Comparison of ENCODE assay signal across 9 mouse cellular contexts in genomic region chr7:98729661-98730271, GRCm38 (mm10). TPM values are rescaled to one million over a fixed set of nuclear protein-coding genes. Genes with fewer than 3 reads are reported as not detected.
DNase-seq lines count a peak whose midpoint lies in the region; ATAC-seq lines count a peak whose summit lies in the region.
"Had no signal": no experiment of that assay in that cellular context is flagged by ENCODE, and none has a peak within 500 bp of the region (broad histone marks: within the 10 kb centered on the region; RNA-seq: fewer than 3 reads in every experiment).

No protein-coding gene starts in this region.

- no peaks in the 10 kb centered on the region for H3K36me3 ChIP-seq in heart, embryonic 11.5 days (ENCODE audit: control insufficient read depth, insufficient read depth, low read length)
- no peaks in the 10 kb centered on the region for H3K36me3 ChIP-seq in forebrain, embryonic 15.5 days
- no peaks in the 10 kb centered on the region for H3K36me3 ChIP-seq in limb, embryonic 13.5 days

- peak overlapping the region; percentile 27 for H3K4me3 ChIP-seq in heart, embryonic 11.5 days (ENCODE audit: low read depth, low read length)
- peak overlapping the region; percentile 10 for H3K4me3 ChIP-seq in forebrain, embryonic 15.5 days
- H3K4me3 ChIP-seq in limb, embryonic 13.5 days, result peak overlapping the region; percentile 16; the same call in 1 of the 2 replicates

- peak overlapping the region; percentile 58 for H3K4me2 ChIP-seq in heart, embryonic 11.5 days
- peak overlapping the region; percentile 34 for H3K4me2 ChIP-seq in forebrain, embryonic 15.5 days (replicated peaks)
- peak overlapping the region; percentile 55 for H3K4me2 ChIP-seq in limb, embryonic 13.5 days (replicated peaks)

- no peaks in the 10 kb centered on the region for H3K9me3 ChIP-seq in heart, embryonic 11.5 days (replicated peaks; ENCODE audit: control insufficient read depth, low read length)
- H3K9me3 ChIP-seq in forebrain, embryonic 15.5 days, result no peaks in the 10 kb centered on the region
- H3K9me3 ChIP-seq in limb, embryonic 13.5 days, result no peaks in the 10 kb centered on the region

- WGBS in heart, embryonic 11.5 days (ENCODE audit: insufficient replicate concordance), result 22% methylated on average over 19 of the region's 19 CpGs
- 8% methylated on average over 19 of the region's 19 CpGs for WGBS in forebrain, embryonic 15.5 days
- WGBS in limb, embryonic 13.5 days, result 21% methylated on average over 19 of the region's 19 CpGs

- H3K9ac ChIP-seq in heart, embryonic 11.5 days (ENCODE audit: low read depth, low read length), result no peak overlapping the region
- H3K9ac ChIP-seq in forebrain, embryonic 15.5 days (replicated peaks), result peak overlapping the region; percentile 9; the same call in 1 of the 2 replicates
- no peak overlapping the region for H3K9ac ChIP-seq in limb, embryonic 13.5 days

- no peak for DNase-seq in heart, adult 8-10 months (ENCODE audit: low spot score)
- DNase-seq in Muller cell, postnatal 12 days (ENCODE audit: inconsistent ontology term), result peak; percentile 71
- no peak for DNase-seq in spleen, postnatal 4 days (ENCODE audit: low spot score in 2 of 2)
- no peak for DNase-seq in adrenal gland, postnatal 14 days
- DNase-seq in gastrocnemius, adult 18-20 months (ENCODE audit: low spot score), result no peak

- peaks cover 7% of the 10 kb centered on the region; the same call in 1 of the 2 replicates for H3K27me3 ChIP-seq in heart, embryonic 11.5 days (ENCODE audit: control insufficient read depth, insufficient read depth, low read length)
- H3K27me3 ChIP-seq in forebrain, embryonic 15.5 days, result no peaks in the 10 kb centered on the region
- peaks cover 46% of the 10 kb centered on the region for H3K27me3 ChIP-seq in limb, embryonic 13.5 days
- H3K27me3 ChIP-seq: CH12.LX had no signal

- H3K4me1 ChIP-seq in heart, embryonic 11.5 days (ENCODE audit: control insufficient read depth, insufficient read depth, low read length), result peaks cover 11% of the 10 kb centered on the region; the same call in 1 of the 2 replicates
- H3K4me1 ChIP-seq in forebrain, embryonic 15.5 days, result peaks cover 9% of the 10 kb centered on the region
- H3K4me1 ChIP-seq in limb, embryonic 13.5 days, result peaks cover 38% of the 10 kb centered on the region

- no peak overlapping the region for H3K27ac ChIP-seq in heart, embryonic 11.5 days (ENCODE audit: low read depth, low read length)
- no peak overlapping the region for H3K27ac ChIP-seq in forebrain, embryonic 15.5 days (replicated peaks)
- H3K27ac ChIP-seq in limb, embryonic 13.5 days, result no peak overlapping the region

- ATAC-seq in heart, embryonic 11.5 days (replicated peaks; ENCODE audit: insufficient number of reproducible peaks, low FRiP score, low TSS enrichment), result no peak
- ATAC-seq in forebrain, embryonic 15.5 days (replicated peaks), result 0 out of 2 replicates have a peak, but pooled peaks have one; percentile 16
- ATAC-seq in limb, embryonic 13.5 days (ENCODE audit: low FRiP score, low read depth), result no peak

RNA-seq across cellular contexts. Expression of gene Thap12, which starts 26.9 kb away (rescaled TPM):
- polyA plus RNA-seq in heart, embryonic 11.5 days (2014; fragmentation: Nextera tagmentation; extraction: Ambion mirVana), result 40.9 and 50.5 TPM in 2 replicates
- total RNA-seq in heart, adult 8-10 months (2022), result 10 to 100 TPM; 70.7 to 89.1 (median 82.6) TPM
- 49.0 and 54.9 TPM in 2 replicates for polyA plus RNA-seq in forebrain, embryonic 15.5 days (2015; fragmentation: Nextera tagmentation; extraction: Ambion mirVana)
- 69.9 and 73.9 TPM in 2 replicates for polyA plus RNA-seq in limb, embryonic 13.5 days (2015; fragmentation: Nextera tagmentation; extraction: Ambion mirVana)
- 62.3 and 63.7 TPM in 2 replicates for total RNA-seq in adrenal gland, postnatal 14 days (2021)
- total RNA-seq in gastrocnemius, adult 18-20 months (2021), result 100 to 1,000 TPM; 125 to 134 TPM
